Mouse (Mus musculus) embryonic facial prominence, embryonic 14.5 days (tissue): Measurements from ENCODE around the gene Ptpre. TPM values are rescaled to one million over a fixed set of nuclear protein-coding genes. Genes with fewer than 3 reads are reported as not detected.

ENCODE experiments used
- ATAC-seq: fragments of 200-750 bp; cut with Nextera tagmentation; 2 replicates; pipeline ENCODE4 v1.8.0; 2017; ENCODE audit warnings: low read depth, moderate number of reproducible peaks, moderate TSS enrichment
- DNase-seq: peaks from one replicate; pipeline ENCODE4 v3.0.0-alpha.2; 2015; ENCODE audit warnings: low spot score
- H3K27ac ChIP-seq: fragments of 300-500 bp; sonication (generic); replicated peaks from 2 replicates; pipeline ENCODE4 v1.5.1; 2014; ENCODE audit warnings: low read depth, mild to moderate bottlenecking, low read length, moderate library complexity
- H3K27me3 ChIP-seq: fragments of 300-500 bp; sonication (generic); replicated peaks from 2 replicates; pipeline ENCODE4 v1.6.1; 2014; ENCODE audit warnings: low read length; ENCODE audit not compliant: control insufficient read depth, insufficient read depth
- H3K36me3 ChIP-seq: fragments of 300-500 bp; sonication (generic); 2 replicates; pipeline ENCODE4 v1.6.1; 2014; ENCODE audit warnings: low read length, mixed read lengths; ENCODE audit not compliant: control insufficient read depth, insufficient read depth
- H3K4me1 ChIP-seq: fragments of 300-500 bp; sonication (generic); 2 replicates; pipeline ENCODE4 v1.6.1; 2014; ENCODE audit warnings: antibody characterized with exemption, low read length; ENCODE audit not compliant: control insufficient read depth, insufficient read depth
- H3K4me2 ChIP-seq: fragments of 300-500 bp; sonication (generic); 2 replicates; pipeline ENCODE4 v1.6.1; 2014; ENCODE audit warnings: low read depth, mild to moderate bottlenecking, low read length, moderate library complexity, mixed read lengths
- H3K4me3 ChIP-seq: fragments of 300-500 bp; sonication (generic); 2 replicates; pipeline ENCODE4 v1.5.1; 2014; ENCODE audit warnings: low read depth, mild to moderate bottlenecking, low read length
- H3K9ac ChIP-seq: fragments of 300-500 bp; sonication (generic); 2 replicates; pipeline ENCODE4 v1.6.1; 2014; ENCODE audit warnings: low read depth, mild to moderate bottlenecking, low read length, moderate library complexity, mixed read lengths
- H3K9me3 ChIP-seq: fragments of 300-500 bp; sonication (generic); 2 replicates; pipeline ENCODE4 v1.6.1; 2016; ENCODE audit warnings: low read length; ENCODE audit not compliant: control insufficient read depth
- WGBS: fragments of 180-500 bp; shearing (Covaris S2); extraction: QIAGEN DNeasy Blood & Tissue Kit; methylation state at CpG from one replicate; pipeline ENCODE4 v1.1.7; 2014; 5-methylcytosine and 5-hydroxymethylcytosine counted together
- microRNA counts: library from miRNA; unstranded; fragments of <30 nt; microRNA quantifications from one replicate; lab custom pipeline; 2017
- microRNA-seq: library from miRNA; unstranded; fragments of <30 nt; microRNA quantifications from one replicate; pipeline ENCODE4, GENCODE M21; 2016; ENCODE audit warnings: borderline number of aligned reads
- polyA plus RNA-seq: library from polyadenylated mRNA; unstranded; fragments of >200 nt; fragmentation: Nextera tagmentation; extraction: Ambion mirVana; gene quantifications from 2 replicates; pipeline ENCODE4 v1.2.1, GENCODE M21; 2014

Gene Ptpre
- polyA plus RNA-seq, 1 experiment from 2014 or later, result 4.1 TPM

DNA sequence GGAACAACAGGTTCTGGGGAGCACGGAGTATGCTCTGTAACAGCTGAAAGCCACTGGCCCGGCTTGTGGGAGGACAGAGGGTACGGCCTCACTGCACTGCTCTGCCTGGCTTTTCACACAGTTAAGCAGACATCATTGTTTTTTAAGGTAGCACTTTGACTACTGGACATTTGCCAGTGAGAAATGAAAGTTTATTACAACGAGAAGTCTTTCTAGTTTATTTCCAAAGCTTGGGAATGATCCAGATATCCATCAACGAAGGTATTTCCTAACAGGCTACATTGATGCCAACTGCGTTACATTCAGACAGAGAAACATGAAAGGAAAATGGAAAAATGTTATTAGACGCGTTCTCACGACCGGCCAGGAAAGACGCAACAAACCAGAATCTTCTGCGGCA is 190.8 kb downstream of the Ptpre start:
- DNase-seq (no peak), ATAC-seq (no peak)
- no peaks in the 10 kb centered on the region for H3K4me1 ChIP-seq
- no peaks in the 10 kb centered on the region for H3K9me3 ChIP-seq
- H3K4me2 ChIP-seq, result no peak overlapping the region
- H3K27ac ChIP-seq, result no peak overlapping the region
- WGBS, result 83% methylated on average over 12 of the region's 12 CpGs
- no peaks in the 10 kb centered on the region for H3K36me3 ChIP-seq
- no peak overlapping the region for H3K4me3 ChIP-seq
- H3K27me3 ChIP-seq, result no peaks in the 10 kb centered on the region
- H3K9ac ChIP-seq, result no peak overlapping the region

DNA sequence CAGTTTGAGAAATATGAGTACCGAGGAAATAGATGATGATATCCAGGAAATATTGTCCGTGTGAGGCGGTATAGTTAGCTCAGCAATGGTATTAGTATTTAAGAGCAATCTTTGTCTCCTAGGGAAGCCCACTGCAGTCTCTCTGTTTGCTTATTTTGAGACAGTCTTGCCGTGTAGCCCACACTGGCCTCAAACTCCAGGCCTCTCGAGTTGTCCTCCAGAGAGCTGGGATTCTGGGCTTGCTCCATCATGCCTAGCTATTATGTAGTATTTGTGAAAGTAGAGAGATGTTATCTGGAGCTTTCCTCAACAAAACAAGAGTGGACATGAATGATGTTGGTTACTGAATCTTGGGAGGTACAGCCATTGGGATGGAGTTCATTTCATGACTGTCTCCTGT is 197.1 kb downstream of the Ptpre start:
- WGBS, result 85% methylated on average over 5 of the region's 5 CpGs
- no peaks in the 10 kb centered on the region for H3K27me3 ChIP-seq
- H3K4me3 ChIP-seq, result no peak overlapping the region
- no peaks in the 10 kb centered on the region for H3K36me3 ChIP-seq
- no peaks in the 10 kb centered on the region for H3K4me1 ChIP-seq
- DNase-seq (no peak), ATAC-seq (no peak)
- H3K9me3 ChIP-seq, result no peaks in the 10 kb centered on the region
- H3K4me2 ChIP-seq, result no peak overlapping the region
- H3K27ac ChIP-seq, result 0 out of 2 replicates have a peak overlapping the region, but pooled peaks have one; percentile 22
- H3K9ac ChIP-seq, result no peak overlapping the region

DNA sequence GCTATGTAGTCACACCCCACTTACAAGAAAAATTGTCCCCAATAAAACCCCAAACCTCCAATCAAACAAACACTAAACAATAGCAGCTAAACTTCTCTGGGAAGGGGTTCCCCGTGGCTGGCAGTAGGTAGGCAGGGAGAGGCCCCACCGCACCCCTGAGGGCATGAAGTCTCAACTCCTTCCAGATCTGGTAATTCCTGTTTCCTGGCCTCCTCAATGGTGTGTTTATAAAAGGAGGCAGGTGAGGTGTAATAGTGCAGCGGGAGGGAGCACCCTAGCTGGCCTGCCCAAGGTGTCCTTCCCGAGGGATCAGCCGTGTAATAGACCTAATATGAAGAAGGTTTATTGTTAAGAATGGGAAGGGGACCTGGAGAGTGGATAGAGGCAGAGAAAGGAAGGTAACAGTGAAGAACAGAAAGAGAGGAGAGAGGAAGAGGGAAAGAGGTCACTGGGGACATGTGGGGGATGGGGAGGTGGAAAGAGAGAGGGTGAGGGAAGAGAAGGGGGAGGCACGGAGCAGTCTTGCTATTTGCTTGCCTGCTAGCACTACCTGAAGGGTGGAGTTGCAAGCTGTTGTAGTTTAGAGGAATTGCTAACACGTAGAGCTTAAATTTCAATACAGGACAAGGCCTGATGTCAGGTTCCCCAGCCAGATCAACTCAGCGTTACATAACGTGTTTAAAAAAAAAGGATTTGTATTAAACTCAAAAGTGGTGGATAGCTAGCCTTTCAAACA is 197.8 kb downstream of the Ptpre start:
- H3K27me3 ChIP-seq, result no peaks in the 10 kb centered on the region
- H3K4me3 ChIP-seq, result no peak overlapping the region
- H3K9ac ChIP-seq, result peak overlapping the region; percentile 15
- peak; percentile 48 for ATAC-seq
- H3K9me3 ChIP-seq, result no peaks in the 10 kb centered on the region
- peak overlapping the region; percentile 45 for H3K4me2 ChIP-seq
- H3K36me3 ChIP-seq, result no peaks in the 10 kb centered on the region
- WGBS, result 61% methylated on average over 9 of the region's 9 CpGs
- H3K4me1 ChIP-seq, result no peaks in the 10 kb centered on the region
- H3K27ac ChIP-seq, result peak overlapping the region; percentile 61
- peak; percentile 85 for DNase-seq

MicroRNAs encoded within 50 kb of the gene (microRNA counts, 519-probe panel; counts per million panel counts)
- microRNA mmu-miR-1962 (lab: Ali Mortazavi, UCI), result 2,164 counts per million, percentile 27 among the panel's probes with 10 or more counts

Small RNA genes lying within 50 kb of the gene (microRNA-seq; reads per million reads assigned to microRNA genes)
- not detected for gene Mir1962

Other genes with a start within 250 kb of the Ptpre start
- not detected in 2 replicates for gene Foxi2, start 127.2 kb upstream of the Ptpre start, polyA plus RNA-seq
- not detected in 2 replicates for gene Clrn3, start 8.8 kb upstream of the Ptpre start, polyA plus RNA-seq
- 49.5 and 51.4 TPM in 2 replicates for gene Mki67, start 178.9 kb downstream of the Ptpre start, polyA plus RNA-seq